Mouse (Mus musculus) B cell, adult 2 months (primary cell): ENCODE data around the gene Slc30a1.

ENCODE experiments used
- DNase-seq, 2 experiments: peaks; one replicate each; pipeline ENCODE4 v3.0.0; 2022

Slc30a1 gene

GRCm38 (mm10) chr1:191945756-191946155, 39.2 kb downstream of the Slc30a1 start:
- DNase-seq: no peak

DNA sequence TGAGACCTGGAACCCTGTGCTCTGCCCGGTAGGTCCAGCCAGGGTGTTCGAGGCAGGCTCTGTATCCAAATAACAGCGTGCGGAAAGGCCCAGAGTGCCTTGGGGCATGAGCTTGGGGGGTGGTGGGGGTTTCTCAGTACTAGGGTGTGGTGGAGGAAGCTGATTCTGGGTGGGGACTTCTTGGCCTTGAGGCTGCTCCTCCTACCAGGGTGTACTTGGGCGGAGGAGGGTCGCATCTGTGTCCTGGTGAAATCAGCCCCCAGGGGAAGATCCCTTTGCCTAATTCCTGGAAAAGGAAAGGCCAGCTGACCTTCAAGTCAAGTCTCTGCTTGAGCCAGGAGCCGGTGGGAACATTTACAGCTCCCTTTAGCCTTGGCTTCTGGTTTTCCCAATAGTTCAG, 39.7 kb downstream of the Slc30a1 start:
- DNase-seq: no peak

DNA sequence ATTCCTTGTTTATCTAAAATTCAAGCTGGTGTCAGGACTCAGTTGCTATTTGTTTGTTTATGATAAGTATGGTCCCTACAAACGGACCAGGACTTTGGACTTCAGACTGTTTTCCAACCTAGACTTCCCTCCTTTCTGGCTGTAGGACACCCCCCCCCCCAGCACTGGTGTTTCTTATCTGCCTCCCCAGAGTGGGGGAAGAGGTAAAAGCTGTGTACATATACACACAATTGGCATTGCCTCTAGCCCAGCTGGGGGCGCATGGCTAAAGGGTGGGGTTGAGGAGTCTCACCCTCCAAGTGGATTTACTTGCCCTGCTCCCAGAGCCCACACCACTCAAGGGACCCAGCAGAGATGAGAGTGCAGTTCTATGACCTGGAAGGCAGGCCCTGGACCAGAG, 40.3 kb downstream of the Slc30a1 start:
- no peak for DNase-seq

GRCm38 (mm10) chr1:191947796-191948195, 41.2 kb downstream of the Slc30a1 start:
- DNase-seq: no peak

DNA sequence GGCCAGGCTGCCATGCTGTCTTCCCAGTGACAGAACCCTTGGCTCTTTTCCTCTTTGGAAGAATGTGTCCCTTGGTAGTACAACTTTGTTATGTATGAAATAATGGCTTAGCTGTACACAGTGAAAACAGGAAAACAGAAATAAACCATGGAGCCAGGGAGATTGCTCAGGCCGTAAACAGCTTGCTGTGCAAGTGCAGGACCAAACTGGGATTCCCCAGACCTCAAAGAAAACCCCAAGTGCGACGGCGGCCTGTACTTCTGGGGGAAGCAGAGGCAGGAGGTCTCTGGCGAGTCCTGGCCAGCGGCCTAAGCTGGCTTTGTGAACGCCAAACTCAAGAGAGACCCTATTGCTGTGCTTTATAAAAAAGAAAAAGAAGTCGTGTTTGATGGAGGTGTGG, 42.0 kb downstream of the Slc30a1 start:
- DNase-seq: no peak

GRCm38 (mm10) chr1:191950611-191951010, 44.0 kb downstream of the Slc30a1 start:
- no peak for DNase-seq

GRCm38 (mm10) chr1:191952733-191953335, 46.3 kb downstream of the Slc30a1 start:
- DNase-seq: no peak

- no peak for DNase-seq
Measured at GRCm38 (mm10) chr1:191955101-191955500, 48.5 kb downstream of the Slc30a1 start.

DNA sequence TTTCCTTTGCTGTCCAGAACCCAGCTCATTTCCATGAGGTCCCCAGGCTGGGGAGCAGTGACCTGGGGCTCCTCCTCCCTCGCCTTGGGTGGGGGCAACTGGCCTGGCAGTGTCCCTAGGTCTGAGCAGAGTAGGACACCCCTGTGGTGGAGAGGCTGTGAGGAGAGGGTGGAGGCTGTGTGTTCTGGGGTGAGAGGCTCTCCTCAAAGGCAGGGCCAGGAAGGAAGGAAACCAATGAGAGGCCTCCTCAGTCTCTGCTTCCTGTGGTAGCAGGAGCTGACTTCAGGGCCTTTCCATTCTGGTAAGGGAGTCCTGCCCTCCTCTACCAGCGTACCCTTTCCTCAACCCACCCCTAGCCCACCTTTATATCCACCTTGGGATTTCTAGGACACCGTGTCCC, 49.7 kb downstream of the Slc30a1 start:
- DNase-seq: no peak

DNA sequence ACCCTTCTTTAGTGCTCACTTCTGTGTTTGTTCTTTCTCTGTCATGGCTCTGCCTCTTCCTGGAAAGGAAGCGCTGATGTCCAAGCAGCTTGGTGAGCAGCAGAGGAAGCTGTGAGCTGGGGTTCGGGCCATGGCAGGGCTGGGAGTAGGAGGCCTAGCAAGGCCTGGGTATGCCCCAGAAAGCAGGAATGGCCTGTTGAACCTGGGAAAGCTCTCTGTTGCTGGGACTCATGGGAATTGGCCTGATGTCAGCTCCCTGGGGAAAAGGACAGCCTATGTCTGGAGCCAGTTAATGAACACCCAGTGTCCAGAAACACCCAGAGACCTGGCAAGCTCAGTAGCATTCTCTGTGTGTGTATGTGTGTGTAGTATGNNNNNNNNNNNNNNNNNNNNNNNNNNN, 50.3 kb downstream of the Slc30a1 start:
- no peak for DNase-seq

- no peak for DNase-seq
Measured at GRCm38 (mm10) chr1:191957321-191957720, 50.8 kb downstream of the Slc30a1 start.

DNA sequence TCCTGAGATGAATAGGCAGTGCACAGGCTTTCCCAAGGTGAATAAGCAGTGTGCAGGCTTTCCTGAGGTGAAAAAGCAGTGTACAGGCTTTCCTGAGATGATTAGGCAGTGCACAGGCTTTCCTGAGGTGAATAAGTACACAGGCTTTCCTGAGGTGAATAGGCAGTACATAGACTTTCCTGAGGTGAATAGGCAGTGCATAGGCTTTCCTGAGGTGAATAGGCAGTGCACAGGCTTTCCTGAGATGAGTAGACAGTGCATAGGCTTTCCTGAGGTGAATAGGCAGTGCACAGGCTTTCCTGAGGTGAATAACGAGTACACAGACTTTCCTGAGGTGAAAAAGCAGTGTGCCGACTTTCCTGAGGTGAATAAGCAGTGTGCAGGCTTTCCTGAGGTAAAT, 54.4 kb downstream of the Slc30a1 start:
- no peak for DNase-seq
